Mouse (Mus musculus): Measurements from ENCODE around the gene Ints4. TPM values are rescaled to one million over a fixed set of nuclear protein-coding genes. Genes with fewer than 3 reads are reported as not detected.
A peak's percentile ranks its signal among the peaks of the same experiment; 100 is the strongest.

The Ints4 gene
- polyA plus RNA-seq, 1 experiment from 2014 or later = 43.3 TPM

DNA sequence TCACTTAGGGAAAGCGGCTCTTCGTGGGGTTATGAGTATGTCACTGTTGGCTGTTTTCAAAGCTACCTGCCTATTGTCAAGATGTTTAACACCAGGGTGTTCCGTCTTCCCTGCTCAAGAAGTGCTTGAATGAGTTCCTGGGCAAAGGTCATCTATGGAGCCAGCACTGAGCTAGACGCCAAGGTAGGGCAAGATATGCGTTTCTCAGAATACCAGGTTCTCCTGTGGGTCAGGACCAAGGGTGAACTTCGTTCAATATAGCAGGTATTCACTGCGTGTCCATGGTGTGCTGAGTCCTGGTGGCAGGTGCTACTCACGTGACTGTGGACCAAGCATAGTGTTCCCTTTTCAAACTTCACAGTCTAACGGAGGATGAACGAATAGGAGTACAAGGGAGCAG, 26.0 kb upstream of the Ints4 start:
- Histone ChIP-seq H3K9me3 (ENCODE audit: control insufficient read depth, low read length) (no peaks in the 10 kb centered on the region), H3K27ac (ENCODE audit: low read depth, low read length) (no peak overlapping the region), H3K4me3 (ENCODE audit: low read length) (no peak overlapping the region), H3K36me3 (ENCODE audit: control insufficient read depth, insufficient read depth, low read length) (no peaks in the 10 kb centered on the region), H3K9ac (ENCODE audit: low read depth, low read length) (no peak overlapping the region), H3K4me2 (ENCODE audit: low read length) (no peak overlapping the region), H3K27me3 (replicated peaks; ENCODE audit: control insufficient read depth, insufficient read depth, low read length) (no peaks in the 10 kb centered on the region; the same call in 1 of the 2 replicates), H3K4me1 (ENCODE audit: control insufficient read depth, insufficient read depth, low read depth, low read length) (peaks cover 6% of the 10 kb centered on the region)
- WGBS = 93% methylated on average over 10 of the region's 10 CpGs
- ATAC-seq = no peak

DNA sequence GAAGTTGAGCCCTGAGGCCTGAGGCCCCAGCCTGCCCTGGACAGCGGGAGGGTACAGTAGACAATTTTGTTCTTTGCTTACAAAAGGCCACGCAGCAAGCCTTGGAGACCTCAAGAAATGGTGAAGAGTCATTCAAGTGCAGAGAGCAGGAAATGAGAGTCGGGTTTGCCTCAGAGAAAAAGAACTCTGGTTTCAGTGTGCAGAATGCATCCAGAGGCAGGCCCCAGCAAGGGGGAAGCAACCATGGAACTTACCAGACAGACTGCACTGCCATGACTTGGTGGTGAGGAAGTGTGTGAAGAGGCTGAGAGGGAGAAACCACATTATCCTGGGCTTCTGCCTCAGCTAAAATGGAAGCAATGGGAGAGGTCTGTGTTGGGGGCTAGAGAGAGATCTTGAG, 25.2 kb upstream of the Ints4 start:
- Histone ChIP-seq H3K9ac (ENCODE audit: low read depth, low read length) (no peak overlapping the region), H3K4me3 (ENCODE audit: low read length) (no peak overlapping the region), H3K4me1 (ENCODE audit: control insufficient read depth, insufficient read depth, low read depth, low read length) (peaks cover 6% of the 10 kb centered on the region), H3K27ac (ENCODE audit: low read depth, low read length) (no peak overlapping the region), H3K4me2 (ENCODE audit: low read length) (no peak overlapping the region), H3K36me3 (ENCODE audit: control insufficient read depth, insufficient read depth, low read length) (no peaks in the 10 kb centered on the region), H3K27me3 (replicated peaks; ENCODE audit: control insufficient read depth, insufficient read depth, low read length) (no peaks in the 10 kb centered on the region; the same call in 1 of the 2 replicates), H3K9me3 (ENCODE audit: control insufficient read depth, low read length) (no peaks in the 10 kb centered on the region)
- ATAC-seq = no peak
- WGBS = 84% methylated on average over 3 of the region's 3 CpGs

DNA sequence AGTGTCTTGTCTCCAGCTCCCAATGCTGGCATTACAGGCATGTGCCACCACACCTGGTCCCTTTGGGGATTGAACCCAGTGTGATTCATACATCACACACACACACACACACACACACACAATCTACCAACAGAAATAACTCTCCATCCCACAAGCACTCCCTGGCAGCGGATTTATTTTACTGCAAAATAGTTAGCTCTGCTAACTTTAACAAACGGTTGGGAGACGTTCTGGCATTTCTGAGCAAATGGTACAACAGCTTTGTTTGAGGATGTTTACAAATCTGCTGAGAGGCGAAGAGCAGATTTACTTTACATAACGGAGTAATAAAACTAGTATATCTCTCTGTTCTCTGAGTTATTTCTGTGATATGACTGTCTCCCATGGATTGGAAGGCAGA, 7.8 kb upstream of the Ints4 start:
- Histone ChIP-seq H3K9me3 (ENCODE audit: control insufficient read depth, low read length) (no peaks in the 10 kb centered on the region), H3K36me3 (ENCODE audit: control insufficient read depth, insufficient read depth, low read length) (no peaks in the 10 kb centered on the region), H3K9ac (ENCODE audit: low read depth, low read length) (no peak overlapping the region), H3K4me2 (ENCODE audit: low read length) (no peak overlapping the region), H3K27me3 (replicated peaks; ENCODE audit: control insufficient read depth, insufficient read depth, low read length) (no peaks in the 10 kb centered on the region), H3K27ac (ENCODE audit: low read depth, low read length) (no peak overlapping the region), H3K4me3 (ENCODE audit: low read length) (no peak overlapping the region), H3K4me1 (ENCODE audit: control insufficient read depth, insufficient read depth, low read depth, low read length) (no peaks in the 10 kb centered on the region)
- 84% methylated on average over 5 of the region's 5 CpGs for WGBS
- no peak for ATAC-seq

DNA sequence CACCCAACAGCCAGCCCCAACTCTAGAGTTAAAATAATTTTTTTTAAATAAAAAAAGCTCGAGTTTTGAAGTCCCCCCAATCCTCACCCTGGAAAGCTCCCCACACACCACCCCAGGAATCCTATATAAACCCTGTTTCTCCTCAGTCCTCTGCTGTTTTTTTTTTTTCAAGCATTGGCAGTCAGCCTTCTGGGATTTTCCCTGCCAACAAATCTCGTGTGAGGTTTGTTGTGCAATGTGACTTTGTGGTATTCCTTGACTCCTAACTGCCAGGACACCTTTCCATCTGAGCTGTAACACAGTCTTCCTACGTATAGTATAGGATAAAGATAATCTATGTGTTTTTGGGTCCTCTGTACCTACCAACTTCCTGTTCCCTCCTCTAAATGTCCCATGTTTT, 1.4 kb upstream of the Ints4 start:
- H3K9me3 ChIP-seq (ENCODE audit: control insufficient read depth, low read length) = no peaks in the 10 kb centered on the region
- H3K9ac ChIP-seq (ENCODE audit: low read depth, low read length) = no peak overlapping the region
- ATAC-seq = no peak
- H3K4me1 ChIP-seq (ENCODE audit: control insufficient read depth, insufficient read depth, low read depth, low read length) = peaks cover 14% of the 10 kb centered on the region
- H3K27me3 ChIP-seq (replicated peaks; ENCODE audit: control insufficient read depth, insufficient read depth, low read length) = no peaks in the 10 kb centered on the region
- H3K36me3 ChIP-seq (ENCODE audit: control insufficient read depth, insufficient read depth, low read length) = no peaks in the 10 kb centered on the region
- H3K27ac ChIP-seq (ENCODE audit: low read depth, low read length) = no peak overlapping the region
- H3K4me3 ChIP-seq (ENCODE audit: low read length) = no peak overlapping the region
- 65% methylated on average over 3 of the region's 3 CpGs for WGBS
- H3K4me2 ChIP-seq (ENCODE audit: low read length) = no peak overlapping the region

DNA sequence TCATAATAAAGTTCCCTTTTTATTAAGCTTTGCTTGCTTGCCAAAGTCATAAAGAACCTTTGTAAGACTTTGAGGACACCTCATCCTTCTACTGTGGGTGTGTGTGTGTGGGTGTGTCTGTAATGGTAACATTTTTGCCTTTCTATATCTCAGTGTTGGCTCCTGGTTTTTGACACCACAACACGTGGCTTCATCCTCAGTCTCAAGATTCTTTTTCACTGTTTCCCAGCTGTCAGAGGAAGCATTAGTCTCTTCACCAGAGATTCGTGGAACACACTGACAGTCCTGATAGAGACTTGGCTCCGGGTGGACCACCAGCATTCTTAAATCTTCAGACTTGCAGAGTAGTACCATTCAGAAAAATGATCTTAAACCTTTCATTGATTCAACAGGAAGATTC, 466 bp upstream of the Ints4 start:
- WGBS = 25% methylated on average over 3 of the region's 3 CpGs
- Histone ChIP-seq H3K4me2 (ENCODE audit: low read length) (peak overlapping the region; percentile 57), H3K9ac (ENCODE audit: low read depth, low read length) (no peak overlapping the region; the same call in 1 of the 2 replicates), H3K36me3 (ENCODE audit: control insufficient read depth, insufficient read depth, low read length) (no peaks in the 10 kb centered on the region), H3K4me1 (ENCODE audit: control insufficient read depth, insufficient read depth, low read depth, low read length) (peaks cover 14% of the 10 kb centered on the region), H3K27me3 (replicated peaks; ENCODE audit: control insufficient read depth, insufficient read depth, low read length) (no peaks in the 10 kb centered on the region), H3K27ac (ENCODE audit: low read depth, low read length) (no peak overlapping the region), H3K9me3 (ENCODE audit: control insufficient read depth, low read length) (no peaks in the 10 kb centered on the region), H3K4me3 (ENCODE audit: low read length) (peak overlapping the region; percentile 78)
- ATAC-seq = peak; percentile 12; the same call in 1 of the 2 replicates

DNA sequence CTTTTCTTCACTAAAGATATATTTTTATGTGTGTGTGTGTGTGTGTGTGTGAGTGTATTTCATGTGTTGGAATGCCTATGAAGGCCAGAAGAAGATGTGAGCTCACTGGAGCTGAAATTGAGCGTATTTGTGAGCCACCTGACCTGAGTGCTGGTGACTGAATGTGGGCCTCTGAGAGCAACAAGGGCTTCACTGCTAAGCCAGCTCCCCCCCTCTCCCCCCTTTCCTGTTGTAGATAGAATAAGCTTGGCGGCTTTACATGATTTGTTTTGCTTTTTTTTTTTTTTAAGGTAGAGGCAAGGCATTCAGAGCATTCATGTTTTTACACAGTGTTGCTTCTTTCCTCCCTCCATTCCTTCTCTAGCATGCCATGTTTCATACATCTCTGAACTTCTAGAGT, 2.6 kb downstream of the Ints4 start:
- no peaks in the 10 kb centered on the region for H3K27me3 ChIP-seq (replicated peaks; ENCODE audit: control insufficient read depth, insufficient read depth, low read length)
- no peak for ATAC-seq
- no peak overlapping the region for H3K9ac ChIP-seq (ENCODE audit: low read depth, low read length)

DNA sequence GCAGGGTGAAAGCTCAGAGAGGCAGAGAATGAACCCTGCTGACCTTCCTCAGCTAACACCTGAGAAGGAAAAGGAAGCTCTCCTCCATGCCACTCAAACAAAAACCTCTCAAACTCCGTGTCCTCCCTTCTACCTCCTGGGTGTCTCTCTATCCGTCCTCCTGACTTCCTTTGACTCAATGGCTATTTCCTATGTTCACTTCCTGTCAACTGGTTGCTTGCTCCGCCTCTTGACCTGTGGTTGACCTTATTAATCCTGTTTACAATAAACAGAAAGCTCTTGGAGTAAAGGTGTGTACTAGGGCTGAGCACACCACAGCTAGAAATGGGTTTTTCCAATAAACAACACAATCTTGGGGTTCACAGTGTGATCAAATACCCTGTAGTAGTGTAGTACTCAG, 10.4 kb downstream of the Ints4 start:
- 63% methylated on average over 3 of the region's 3 CpGs for WGBS
- Histone ChIP-seq H3K36me3 (ENCODE audit: control insufficient read depth, insufficient read depth, low read length) (peaks cover 29% of the 10 kb centered on the region), H3K4me1 (ENCODE audit: control insufficient read depth, insufficient read depth, low read depth, low read length) (no peaks in the 10 kb centered on the region), H3K9me3 (ENCODE audit: control insufficient read depth, low read length) (no peaks in the 10 kb centered on the region), H3K4me2 (ENCODE audit: low read length) (no peak overlapping the region), H3K4me3 (ENCODE audit: low read length) (no peak overlapping the region), H3K27me3 (replicated peaks; ENCODE audit: control insufficient read depth, insufficient read depth, low read length) (no peaks in the 10 kb centered on the region), H3K27ac (ENCODE audit: low read depth, low read length) (no peak overlapping the region), H3K9ac (ENCODE audit: low read depth, low read length) (no peak overlapping the region)
- no peak for ATAC-seq

More for the DNA sequence above, 2.6 kb downstream of the Ints4 start:
- H3K27ac ChIP-seq (ENCODE audit: low read depth, low read length) = no peak overlapping the region
- H3K36me3 ChIP-seq (ENCODE audit: control insufficient read depth, insufficient read depth, low read length) = peaks cover 13% of the 10 kb centered on the region
- H3K9me3 ChIP-seq (ENCODE audit: control insufficient read depth, low read length) = no peaks in the 10 kb centered on the region
- H3K4me1 ChIP-seq (ENCODE audit: control insufficient read depth, insufficient read depth, low read depth, low read length) = peaks cover 14% of the 10 kb centered on the region
- H3K4me2 ChIP-seq (ENCODE audit: low read length) = no peak overlapping the region
- 86% methylated on average over 2 of the region's 2 CpGs for WGBS
- H3K4me3 ChIP-seq (ENCODE audit: low read length) = no peak overlapping the region

DNA sequence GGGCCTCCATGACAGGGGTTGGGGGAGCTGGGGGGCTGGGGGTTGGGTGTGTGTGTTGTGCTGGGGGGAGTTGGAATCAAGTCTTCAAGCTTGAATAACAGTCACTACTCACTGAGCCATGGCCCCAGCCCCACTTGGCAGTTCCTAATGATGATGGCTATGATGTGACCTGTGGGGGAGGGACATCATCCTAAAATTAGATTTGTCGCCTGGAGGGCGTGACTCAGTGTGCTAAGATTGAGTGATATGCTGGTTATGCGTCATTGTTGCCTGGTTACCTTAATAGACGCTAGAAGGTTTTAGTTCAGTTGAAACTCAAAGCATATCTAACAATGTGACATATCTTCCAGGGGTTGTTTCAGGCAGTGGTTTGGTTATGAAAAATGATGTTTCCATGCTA, 11.7 kb downstream of the Ints4 start:
- Histone ChIP-seq H3K4me1 (ENCODE audit: control insufficient read depth, insufficient read depth, low read depth, low read length) (no peaks in the 10 kb centered on the region), H3K27ac (ENCODE audit: low read depth, low read length) (no peak overlapping the region), H3K27me3 (replicated peaks; ENCODE audit: control insufficient read depth, insufficient read depth, low read length) (no peaks in the 10 kb centered on the region), H3K36me3 (ENCODE audit: control insufficient read depth, insufficient read depth, low read length) (peaks cover 24% of the 10 kb centered on the region), H3K4me3 (ENCODE audit: low read length) (no peak overlapping the region), H3K9ac (ENCODE audit: low read depth, low read length) (no peak overlapping the region), H3K4me2 (ENCODE audit: low read length) (no peak overlapping the region), H3K9me3 (ENCODE audit: control insufficient read depth, low read length) (no peaks in the 10 kb centered on the region)
- ATAC-seq = no peak
- WGBS = 91% methylated on average over 4 of the region's 4 CpGs

DNA sequence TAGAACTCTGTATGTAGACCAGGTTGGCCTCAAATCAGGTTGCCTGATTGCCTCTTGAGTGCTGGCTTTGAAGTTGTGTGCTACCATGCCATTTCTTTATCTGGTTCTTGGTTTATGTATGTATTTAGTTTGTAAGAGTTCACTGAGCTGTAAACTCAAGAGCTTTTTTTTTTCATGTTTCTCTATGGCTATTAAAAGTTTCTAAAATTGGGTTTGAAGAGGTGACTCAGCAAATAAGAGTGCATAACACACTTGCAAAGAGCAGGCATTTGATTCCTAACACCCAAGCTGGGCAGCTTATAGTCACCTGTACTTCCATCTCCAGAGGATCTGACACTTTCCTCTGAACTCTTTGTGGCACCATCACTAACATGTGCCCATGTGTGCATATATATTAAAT, 14.3 kb downstream of the Ints4 start:
- H3K36me3 ChIP-seq (ENCODE audit: control insufficient read depth, insufficient read depth, low read length) = peaks cover 21% of the 10 kb centered on the region
- H3K9ac ChIP-seq (ENCODE audit: low read depth, low read length) = no peak overlapping the region
- no peaks in the 10 kb centered on the region for H3K4me1 ChIP-seq (ENCODE audit: control insufficient read depth, insufficient read depth, low read depth, low read length)
- H3K4me2 ChIP-seq (ENCODE audit: low read length) = no peak overlapping the region
- H3K27ac ChIP-seq (ENCODE audit: low read depth, low read length) = no peak overlapping the region
- H3K9me3 ChIP-seq (ENCODE audit: control insufficient read depth, low read length) = no peaks in the 10 kb centered on the region
- no peak for ATAC-seq
- no peaks in the 10 kb centered on the region for H3K27me3 ChIP-seq (replicated peaks; ENCODE audit: control insufficient read depth, insufficient read depth, low read length)
- H3K4me3 ChIP-seq (ENCODE audit: low read length) = no peak overlapping the region
